Mouse (Mus musculus) kidney, postnatal 0 days (tissue): ENCODE data around the gene Acrbp. TPM values are rescaled to one million over a fixed set of nuclear protein-coding genes. Genes with fewer than 3 reads are reported as not detected.
A peak's percentile ranks its signal among the peaks of the same experiment; 100 is the strongest.

ENCODE experiments used
- ATAC-seq: fragments of 200-750 bp; cut with Nextera tagmentation; replicated peaks from 2 replicates; pipeline ENCODE4 v1.8.0; 2017; ENCODE audit warnings: low read depth, moderate number of reproducible peaks, moderate TSS enrichment, moderate library complexity; ENCODE audit not compliant: low FRiP score
- DNase-seq: peaks from one replicate; pipeline ENCODE4 v3.0.0-alpha.2; 2016; ENCODE audit warnings: low spot score
- H3K27ac ChIP-seq: fragments of 300-500 bp; sonication (generic); 2 replicates; pipeline ENCODE4 v1.5.1; 2014; ENCODE audit warnings: mild to moderate bottlenecking
- H3K27me3 ChIP-seq: fragments of 300-500 bp; sonication (generic); 2 replicates; pipeline ENCODE4 v1.6.1; 2014; ENCODE audit warnings: low read length, mixed read lengths; ENCODE audit not compliant: insufficient read depth
- H3K36me3 ChIP-seq: fragments of 300-500 bp; sonication (generic); 2 replicates; pipeline ENCODE4 v1.6.1; 2014; ENCODE audit warnings: low read length, mixed read lengths; ENCODE audit not compliant: insufficient read depth
- H3K4me1 ChIP-seq: fragments of 300-500 bp; sonication (generic); replicated peaks from 2 replicates; pipeline ENCODE4 v1.6.1; 2014; ENCODE audit warnings: antibody characterized with exemption, low read length, mixed read lengths; ENCODE audit not compliant: insufficient read depth
- H3K4me2 ChIP-seq: fragments of 300-500 bp; sonication (generic); 2 replicates; pipeline ENCODE4 v1.6.1; 2014; ENCODE audit warnings: mild to moderate bottlenecking, low read length, moderate library complexity, mixed read lengths
- H3K4me3 ChIP-seq: fragments of 300-500 bp; sonication (generic); replicated peaks from 2 replicates; pipeline ENCODE4 v1.5.1; 2014; ENCODE audit warnings: low read depth, low read length
- H3K9ac ChIP-seq: fragments of 300-500 bp; sonication (generic); 2 replicates; pipeline ENCODE4 v1.6.1; 2014; ENCODE audit warnings: low read depth, low read length
- H3K9me3 ChIP-seq: fragments of 300-500 bp; sonication (generic); replicated peaks from 2 replicates; pipeline ENCODE4 v1.6.1; 2016; ENCODE audit warnings: low read length, inconsistent platforms, mixed read lengths
- CTCF ChIP-seq: IDR thresholded peaks from 2 replicates; pipeline ENCODE4 v1.5.1; 2016; ENCODE audit warnings: antibody characterized with exemption, low read depth, mild to moderate bottlenecking, moderate library complexity
- WGBS: fragments of 180-500 bp; shearing (Covaris S2); extraction: QIAGEN DNeasy Blood & Tissue Kit; methylation state at CpG from one replicate; pipeline ENCODE4 v1.1.7; 2014; 5-methylcytosine and 5-hydroxymethylcytosine counted together
- polyA plus RNA-seq: library from polyadenylated mRNA; unstranded; fragments of >200 nt; fragmentation: Nextera tagmentation; extraction: Ambion mirVana; gene quantifications from 2 replicates; pipeline ENCODE4 v1.2.1, GENCODE M21; 2015

The Acrbp gene
- polyA plus RNA-seq: 4.2 and 4.5 TPM in 2 replicates

- no peaks in the 10 kb centered on the region for H3K27me3 ChIP-seq
- 48% methylated on average over 20 of the region's 20 CpGs for WGBS
- ATAC-seq (no peak), DNase-seq (no peak)
- no peak within 1 kb of the TSS for H3K4me2 ChIP-seq
- TF ChIP-seq CTCF: no peak
- no peaks in the 10 kb centered on the region for H3K4me1 ChIP-seq
- H3K4me3 ChIP-seq: no peak within 1 kb of the TSS
- peaks cover 42% of the 10 kb centered on the region for H3K36me3 ChIP-seq
- no peak within 1 kb of the TSS for H3K9ac ChIP-seq
- no peaks in the 10 kb centered on the region for H3K9me3 ChIP-seq
- no peak within 1 kb of the TSS for H3K27ac ChIP-seq
Observed at GRCm38 (mm10) chr6:125049678-125050077, at the start of gene Acrbp. Gene Acrbp, plus strand, starts transcription at chr6:125049689.

GRCm38 (mm10) chr6:125003706-125004105 lies 45.8 kb upstream of the Acrbp start:
- no peaks in the 10 kb centered on the region for H3K4me1 ChIP-seq
- H3K4me3 ChIP-seq: no peak overlapping the region
- no peak overlapping the region for H3K4me2 ChIP-seq
- no peak overlapping the region for H3K9ac ChIP-seq
- DNase-seq: no peak
- no peak for TF ChIP-seq CTCF
- 30% methylated on average over 3 of the region's 3 CpGs for WGBS
- no peaks in the 10 kb centered on the region for H3K9me3 ChIP-seq
- ATAC-seq: no peak
- H3K27me3 ChIP-seq: no peaks in the 10 kb centered on the region
- H3K27ac ChIP-seq: no peak overlapping the region
- no peaks in the 10 kb centered on the region for H3K36me3 ChIP-seq

GRCm38 (mm10) chr6:125005086-125005485 lies 44.4 kb upstream of the Acrbp start:
- no peak for TF ChIP-seq CTCF
- no peak overlapping the region for H3K4me2 ChIP-seq
- no peak overlapping the region for H3K4me3 ChIP-seq
- H3K27ac ChIP-seq: no peak overlapping the region
- DNase-seq (no peak), ATAC-seq (no peak)
- H3K36me3 ChIP-seq: no peaks in the 10 kb centered on the region
- no peaks in the 10 kb centered on the region for H3K9me3 ChIP-seq
- 0 out of 2 replicates have a peak, but pooled peaks cover 3% of the 10 kb centered on the region for H3K4me1 ChIP-seq
- H3K27me3 ChIP-seq: no peaks in the 10 kb centered on the region
- WGBS: 21% methylated on average over 3 of the region's 3 CpGs
- no peak overlapping the region for H3K9ac ChIP-seq

GRCm38 (mm10) chr6:125008060-125008459 lies 41.4 kb upstream of the Acrbp start:
- 38% methylated on average over 13 of the region's 13 CpGs for whole genome bisulfite sequencing
- no peaks in the 10 kb centered on the region for H3K9me3 ChIP-seq
- no peak for TF ChIP-seq CTCF
- DNase-seq (no peak), ATAC-seq (no peak)
- H3K9ac ChIP-seq: peak overlapping the region; percentile 94
- peak overlapping the region; percentile 70 for H3K4me2 ChIP-seq
- H3K4me3 ChIP-seq: peak overlapping the region; percentile 88
- H3K36me3 ChIP-seq: peaks cover 8% of the 10 kb centered on the region; the same call in 1 of the 2 replicates
- H3K27ac ChIP-seq: peak overlapping the region; percentile 83
- H3K4me1 ChIP-seq: 0 out of 2 replicates have a peak, but pooled peaks cover 7% of the 10 kb centered on the region
- no peaks in the 10 kb centered on the region for H3K27me3 ChIP-seq

GRCm38 (mm10) chr6:125008586-125009128 lies 40.8 kb upstream of the Acrbp start:
- Histone ChIP-seq H3K36me3 (peaks cover 11% of the 10 kb centered on the region; the same call in 1 of the 2 replicates), H3K4me3 (peak overlapping the region; percentile 88), H3K4me1 (0 out of 2 replicates have a peak, but pooled peaks cover 7% of the 10 kb centered on the region), H3K4me2 (peak overlapping the region; percentile 70), H3K9ac (peak overlapping the region; percentile 94), H3K27me3 (no peaks in the 10 kb centered on the region), H3K27ac (peak overlapping the region; percentile 98), H3K9me3 (no peaks in the 10 kb centered on the region)
- ATAC-seq (peak; percentile 97), DNase-seq (peak; percentile 99)
- WGBS: under 1% methylated on average over 33 of the region's 34 CpGs
- no peak for TF ChIP-seq CTCF

GRCm38 (mm10) chr6:125009129-125009180 lies 40.5 kb upstream of the Acrbp start, which contains the start of gene Zfp384:
Gene Zfp384, plus strand, starts transcription at chr6:125009145.
- Histone ChIP-seq H3K4me2 (peak within 1 kb of the TSS; percentile 70), H3K4me3 (peak within 1 kb of the TSS; percentile 88), H3K27me3 (no peaks in the 10 kb centered on the region), H3K9me3 (no peaks in the 10 kb centered on the region), H3K9ac (peak within 1 kb of the TSS; percentile 94), H3K27ac (peak within 1 kb of the TSS; percentile 98), H3K4me1 (0 out of 2 replicates have a peak, but pooled peaks cover 7% of the 10 kb centered on the region), H3K36me3 (peaks cover 13% of the 10 kb centered on the region; the same call in 1 of the 2 replicates)
- DNase-seq (no peak), ATAC-seq (no peak)
- WGBS: 0% methylated on average over 2 of the region's 3 CpGs
- no peak for TF ChIP-seq CTCF
